Mouse (Mus musculus) hindbrain, postnatal 0 days (tissue): ENCODE data around the gene Slc29a1. TPM values are rescaled to one million over a fixed set of nuclear protein-coding genes. Genes with fewer than 3 reads are reported as not detected.
"Not testable (repeated sequence)": the region's sequence is repeated elsewhere in the genome, so short reads cannot be mapped to it uniquely, and the experiment has no call there.

Experiments
- ATAC-seq: fragments of 200-750 bp; cut with Nextera tagmentation; 2 replicates; pipeline ENCODE4 v1.8.0; 2017; ENCODE audit warnings: mild to moderate bottlenecking, moderate TSS enrichment, moderate library complexity
- DNase-seq: peaks from one replicate; pipeline ENCODE4 v3.0.0-alpha.2; 2015; ENCODE audit warnings: low spot score
- H3K27ac ChIP-seq: fragments of 300-500 bp; sonication (generic); 2 replicates; pipeline ENCODE4 v1.5.1; 2014; ENCODE audit warnings: mild to moderate bottlenecking
- H3K27me3 ChIP-seq: fragments of 300-500 bp; sonication (generic); 2 replicates; pipeline ENCODE4 v1.6.1; 2014; ENCODE audit warnings: low read length, mixed read lengths; ENCODE audit not compliant: insufficient read depth
- H3K36me3 ChIP-seq: fragments of 300-500 bp; sonication (generic); 2 replicates; pipeline ENCODE4 v1.6.1; 2014; ENCODE audit warnings: low read length, mixed read lengths; ENCODE audit not compliant: insufficient read depth
- H3K4me1 ChIP-seq: fragments of 300-500 bp; sonication (generic); 2 replicates; pipeline ENCODE4 v1.6.1; 2014; ENCODE audit warnings: antibody characterized with exemption, low read length, mixed read lengths; ENCODE audit not compliant: insufficient read depth
- H3K4me2 ChIP-seq: fragments of 300-500 bp; sonication (generic); 2 replicates; pipeline ENCODE4 v1.6.1; 2014; ENCODE audit warnings: low read depth, mild to moderate bottlenecking, low read length, moderate library complexity, mixed read lengths
- H3K4me3 ChIP-seq: fragments of 300-500 bp; sonication (generic); 2 replicates; pipeline ENCODE4 v1.5.1; 2014; ENCODE audit warnings: low read length
- H3K9ac ChIP-seq: fragments of 300-500 bp; sonication (generic); replicated peaks from 2 replicates; pipeline ENCODE4 v1.6.1; 2014; ENCODE audit warnings: mild to moderate bottlenecking, low read length, moderate library complexity, mixed read lengths
- H3K9me3 ChIP-seq: fragments of 300-500 bp; sonication (generic); 2 replicates; pipeline ENCODE4 v1.6.1; 2016; ENCODE audit warnings: low read length, mixed read lengths
- CTCF ChIP-seq: IDR thresholded peaks from 2 replicates; pipeline ENCODE4 v1.5.1; 2016; ENCODE audit warnings: antibody characterized with exemption, control low read depth, low read depth
- WGBS: fragments of 180-500 bp; shearing (Covaris S2); extraction: QIAGEN DNeasy Blood & Tissue Kit; methylation state at CpG from one replicate; pipeline ENCODE4 v1.1.7; 2014; 5-methylcytosine and 5-hydroxymethylcytosine counted together
- polyA plus RNA-seq: library from polyadenylated mRNA; unstranded; fragments of >200 nt; fragmentation: Nextera tagmentation; extraction: Ambion mirVana; gene quantifications from 2 replicates; pipeline ENCODE4 v1.2.1, GENCODE M21; 2015
- total RNA-seq: library from RNA; depleted of rRNA; stranded (reverse); fragments of >200 nt; gene quantifications from 2 replicates; pipeline ENCODE4 v1.2.3, GENCODE M21; 2014

Slc29a1 gene
- total and polyA plus RNA-seq, 2 experiments from 2014 or later: 60.6 to 170 TPM

DNA sequence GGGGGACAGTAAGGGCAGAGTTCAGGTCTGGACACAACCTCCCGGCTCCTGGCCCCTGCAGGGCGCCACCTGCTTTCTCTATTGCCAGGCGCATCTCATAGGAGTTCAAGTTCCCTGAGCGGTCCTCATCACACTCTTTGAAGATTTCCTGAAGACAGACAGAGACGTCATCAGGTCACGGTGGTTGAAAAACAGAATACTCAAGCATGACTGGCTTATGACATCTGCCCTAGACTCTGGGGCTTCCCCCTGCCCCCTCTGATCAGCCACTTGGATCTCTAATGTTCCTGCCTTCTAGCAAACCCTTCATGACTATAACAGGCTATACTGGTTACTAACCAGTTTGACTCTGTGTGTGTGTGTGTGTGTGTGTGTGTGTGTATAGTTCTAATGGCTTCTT lies 32.5 kb upstream of the Slc29a1 start:
- Histone ChIP-seq H3K27me3 (no peaks in the 10 kb centered on the region), H3K4me3 (no peak overlapping the region), H3K9ac (no peak overlapping the region), H3K4me2 (no peak overlapping the region), H3K4me1 (peaks cover 6% of the 10 kb centered on the region; the same call in 1 of the 2 replicates), H3K27ac (no peak overlapping the region), H3K36me3 (no peaks in the 10 kb centered on the region), H3K9me3 (no peaks in the 10 kb centered on the region)
- WGBS: 69% methylated on average over 6 of the region's 6 CpGs
- ATAC-seq: no peak
- no peak for DNase-seq
- TF ChIP-seq CTCF: no peak

DNA sequence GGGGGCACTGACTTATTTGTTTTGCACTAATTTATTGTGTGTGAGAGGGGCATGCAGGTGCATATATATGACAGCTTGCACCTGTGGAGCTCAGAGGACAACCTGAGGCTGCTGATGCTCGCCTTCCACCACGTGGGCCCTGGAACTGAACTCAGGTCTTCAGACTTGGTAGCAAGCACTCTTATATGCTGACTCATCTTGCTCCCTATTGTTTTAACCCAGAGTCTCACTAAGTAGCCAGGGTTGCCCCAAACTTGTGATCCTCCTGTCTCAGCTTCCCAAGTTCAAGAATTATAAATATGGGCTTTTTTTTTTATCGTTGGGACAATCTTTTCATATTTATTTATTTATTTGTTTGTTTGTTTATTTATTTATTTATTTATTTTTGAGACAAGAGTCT lies 31.6 kb upstream of the Slc29a1 start:
- peaks cover 6% of the 10 kb centered on the region; the same call in 1 of the 2 replicates for H3K4me1 ChIP-seq
- 66% methylated on average over 3 of the region's 3 CpGs for WGBS
- no peak overlapping the region; the same call in 1 of the 2 replicates for H3K4me3 ChIP-seq
- peak overlapping the region; percentile 82; the same call in 1 of the 2 replicates for H3K27ac ChIP-seq
- no peaks in the 10 kb centered on the region for H3K36me3 ChIP-seq
- no peaks in the 10 kb centered on the region for H3K27me3 ChIP-seq
- TF ChIP-seq CTCF: no peak
- ATAC-seq (no peak), DNase-seq (no peak)
- peak overlapping the region; percentile 69 for H3K4me2 ChIP-seq
- peak overlapping the region; percentile 46 for H3K9ac ChIP-seq
- no peaks in the 10 kb centered on the region for H3K9me3 ChIP-seq

DNA sequence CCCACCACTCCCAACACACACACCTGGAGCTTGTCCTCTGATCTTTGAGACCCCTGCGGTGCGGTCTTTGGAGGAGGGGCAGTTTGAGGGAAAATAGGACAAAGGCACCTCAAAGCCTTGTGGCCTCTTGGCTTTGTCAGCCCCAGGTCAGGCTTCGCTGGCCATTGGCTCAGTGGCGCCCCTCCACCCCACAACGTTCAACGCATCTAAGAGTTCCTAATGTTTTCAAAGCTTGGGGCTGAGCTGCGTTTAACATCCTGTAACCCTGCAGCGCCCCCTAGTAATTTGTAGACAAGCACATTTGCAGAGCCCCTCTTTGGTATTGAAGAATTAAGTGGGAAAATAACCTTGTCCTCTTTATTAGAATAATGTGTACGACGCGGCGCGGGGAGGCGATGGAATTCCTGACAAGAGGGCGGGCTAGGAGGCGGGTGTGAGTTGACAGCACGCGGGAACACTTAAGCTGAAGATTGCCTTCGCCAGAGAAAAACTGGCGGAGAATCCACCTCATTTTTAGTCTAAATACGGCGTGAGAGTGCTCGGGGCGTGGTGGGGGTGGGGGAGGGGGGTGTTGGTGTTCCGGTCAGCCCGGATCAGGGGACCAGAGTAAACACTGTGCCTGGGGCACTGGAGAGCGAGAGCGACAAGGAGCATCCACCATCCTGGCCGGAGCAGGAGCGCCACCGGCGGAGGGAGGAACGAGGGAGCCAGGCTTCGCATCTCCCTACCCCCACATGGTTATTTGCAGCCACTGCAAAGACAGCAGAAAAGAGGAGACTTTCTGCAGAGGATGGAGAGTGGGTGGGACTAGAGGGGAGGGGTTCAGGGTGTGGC lies 30.7 kb upstream of the Slc29a1 start:
- 1% methylated on average over 34 of the region's 34 CpGs for WGBS
- Histone ChIP-seq H3K36me3 (no peaks in the 10 kb centered on the region), H3K9me3 (no peaks in the 10 kb centered on the region), H3K27me3 (no peaks in the 10 kb centered on the region), H3K4me3 (peak overlapping the region; percentile 32), H3K4me1 (peaks cover 6% of the 10 kb centered on the region; the same call in 1 of the 2 replicates), H3K27ac (peak overlapping the region; percentile 82), H3K4me2 (peak overlapping the region; percentile 69), H3K9ac (peak overlapping the region; percentile 46)
- peak; percentile 81 for TF ChIP-seq CTCF
- ATAC-seq (peak; percentile 91), DNase-seq (peak; percentile 91)

DNA sequence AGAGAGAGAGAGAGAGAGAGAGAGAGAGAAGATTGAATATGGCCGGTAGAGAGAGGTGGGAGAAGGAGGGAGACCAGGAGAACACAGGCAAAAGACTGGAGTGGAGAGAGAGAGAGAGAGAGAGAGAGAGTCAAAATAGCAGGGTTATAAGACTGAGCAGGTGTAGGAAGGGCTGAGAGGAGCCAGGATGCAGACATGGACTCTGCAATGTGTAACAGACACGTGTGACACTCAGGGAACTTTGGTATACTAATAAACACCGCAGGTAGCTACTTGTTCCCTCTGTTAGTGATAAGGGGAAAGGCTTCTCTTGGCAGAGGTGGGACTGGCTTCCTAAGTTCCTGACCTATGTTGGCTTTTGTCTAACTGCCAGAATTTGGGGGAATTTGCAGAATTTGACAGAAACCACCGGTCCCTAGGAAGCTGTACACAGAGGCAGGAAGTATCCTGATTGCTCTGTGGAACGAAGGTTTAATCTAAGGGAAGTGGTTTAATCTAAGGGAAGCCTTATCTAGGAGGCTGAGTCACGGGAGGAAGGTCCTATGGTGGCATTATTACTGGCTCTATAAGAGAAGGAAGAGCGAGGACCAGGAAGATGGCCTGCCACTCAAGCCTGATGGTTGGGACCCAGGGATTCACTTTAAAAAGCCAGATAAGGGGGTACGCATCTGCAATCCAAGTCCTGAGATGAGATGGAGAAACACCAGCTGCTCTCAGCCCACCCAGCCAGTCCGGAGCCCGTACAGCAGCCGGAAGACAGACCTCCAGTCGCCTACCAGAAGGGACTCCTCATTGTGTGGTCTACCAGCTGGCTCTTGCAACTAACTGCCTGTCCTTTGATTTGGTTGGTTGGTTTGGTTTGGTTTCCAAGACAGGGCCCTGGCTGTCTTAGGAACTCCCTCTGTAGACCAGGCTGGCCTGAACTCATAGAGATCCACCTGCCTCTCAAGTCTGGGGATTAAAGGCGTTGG lies 29.8 kb upstream of the Slc29a1 start:
- Histone ChIP-seq H3K27ac (peak overlapping the region; percentile 82), H3K4me1 (peaks cover 6% of the 10 kb centered on the region; the same call in 1 of the 2 replicates), H3K4me2 (peak overlapping the region; percentile 69), H3K9me3 (no peaks in the 10 kb centered on the region), H3K9ac (no peak overlapping the region), H3K4me3 (peak overlapping the region; percentile 32; the same call in 1 of the 2 replicates), H3K27me3 (no peaks in the 10 kb centered on the region), H3K36me3 (no peaks in the 10 kb centered on the region)
- 62% methylated on average over 13 of the region's 13 CpGs for WGBS
- DNase-seq (peak; percentile 42), ATAC-seq (peak; percentile 24)
- no peak for TF ChIP-seq CTCF

DNA sequence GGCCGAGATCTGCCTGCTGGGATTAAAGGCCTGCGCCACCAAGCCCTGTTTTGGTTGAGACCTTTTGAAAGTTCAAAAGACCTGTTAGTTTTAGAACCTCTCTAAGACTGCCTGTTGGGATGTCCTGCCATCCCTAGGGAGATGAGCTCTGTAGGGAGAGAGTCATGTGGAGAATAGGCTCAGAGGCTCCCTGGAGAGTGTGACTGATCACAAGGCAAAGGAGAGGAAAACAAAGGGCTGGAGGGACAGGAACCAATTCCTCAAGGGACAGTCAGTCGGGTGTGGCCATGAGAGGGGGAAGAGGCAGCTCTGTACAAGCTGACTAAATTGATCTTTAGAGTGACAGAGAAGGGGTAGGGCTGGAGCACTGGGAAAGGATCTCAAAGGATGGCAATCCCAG lies 28.8 kb upstream of the Slc29a1 start:
- H3K36me3 ChIP-seq: no peaks in the 10 kb centered on the region
- TF ChIP-seq CTCF: no peak
- no peaks in the 10 kb centered on the region for H3K9me3 ChIP-seq
- ATAC-seq: no peak
- no peak overlapping the region for H3K4me3 ChIP-seq
- H3K4me1 ChIP-seq: peaks cover 6% of the 10 kb centered on the region; the same call in 1 of the 2 replicates
- no peak overlapping the region for H3K4me2 ChIP-seq
- WGBS: 19% methylated on average over 3 of the region's 3 CpGs
- DNase-seq: no peak
- no peak overlapping the region for H3K9ac ChIP-seq
- no peaks in the 10 kb centered on the region for H3K27me3 ChIP-seq
- H3K27ac ChIP-seq: no peak overlapping the region

DNA sequence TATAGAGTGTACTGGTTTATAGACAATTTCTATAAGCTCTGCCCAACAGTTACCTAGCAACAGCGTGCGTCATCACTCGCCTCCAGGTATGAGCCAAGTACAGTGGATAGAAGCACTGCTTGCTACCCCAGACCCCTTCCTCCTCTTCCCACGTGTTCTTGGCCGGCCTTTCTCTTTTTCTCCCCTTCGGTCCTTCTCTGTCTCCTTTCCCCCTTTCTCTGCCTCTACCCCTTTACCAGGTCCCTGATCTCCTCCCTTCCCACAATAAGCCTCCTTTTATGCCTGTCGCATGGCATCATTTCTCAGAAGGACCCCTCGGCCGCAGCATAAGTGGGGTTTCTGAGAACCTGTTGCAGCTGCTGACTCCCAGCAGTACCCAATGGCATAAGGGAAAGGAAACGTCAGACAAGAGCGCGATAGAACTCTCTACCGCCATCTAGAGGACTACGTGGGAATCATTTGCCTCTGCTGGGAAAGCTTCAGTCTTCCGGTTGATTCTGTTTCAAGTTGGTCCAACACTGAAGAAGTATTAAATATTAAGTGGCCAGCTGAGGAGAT lies 27.2 kb upstream of the Slc29a1 start:
- TF ChIP-seq CTCF: peak; percentile 95
- Histone ChIP-seq H3K9ac (peak overlapping the region; percentile 44; the same call in 1 of the 2 replicates), H3K36me3 (no peaks in the 10 kb centered on the region), H3K9me3 (no peaks in the 10 kb centered on the region), H3K27ac (no peak overlapping the region), H3K4me1 (peaks cover 6% of the 10 kb centered on the region; the same call in 1 of the 2 replicates), H3K27me3 (no peaks in the 10 kb centered on the region), H3K4me3 (no peak overlapping the region), H3K4me2 (peak overlapping the region; percentile 46)
- 24% methylated on average over 15 of the region's 15 CpGs for WGBS
- peak; percentile 48; the same call in 1 of the 2 replicates for ATAC-seq
- DNase-seq: peak; percentile 93

DNA sequence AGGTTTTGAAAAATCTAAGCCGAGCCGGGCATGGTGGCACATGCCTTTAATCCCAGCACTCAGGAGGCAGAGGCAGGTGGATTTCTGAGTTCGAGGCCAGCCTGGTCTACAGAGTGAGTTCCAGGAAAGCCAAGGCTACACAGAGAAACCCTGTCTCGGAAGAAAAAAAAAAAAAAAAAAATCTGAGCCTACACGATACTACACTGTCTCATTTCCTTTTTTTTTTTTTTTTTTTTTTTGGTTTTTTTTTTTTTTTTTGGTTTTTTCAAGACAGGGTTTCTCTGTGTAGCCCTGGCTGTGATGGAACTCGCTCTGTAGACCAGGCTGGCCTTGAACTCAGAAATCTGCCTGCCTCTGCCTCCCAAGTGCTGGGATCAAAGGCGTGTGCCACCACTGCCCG lies 24.0 kb upstream of the Slc29a1 start:
- not testable (repeated sequence) for H3K27ac ChIP-seq, DNase-seq, H3K36me3 ChIP-seq, H3K4me3 ChIP-seq, H3K4me2 ChIP-seq, H3K9me3 ChIP-seq, H3K9ac ChIP-seq, ATAC-seq, H3K27me3 ChIP-seq, H3K4me1 ChIP-seq
- 88% methylated on average over 8 of the region's 8 CpGs for WGBS
